Mouse (Mus musculus) spleen, postnatal 0 days (tissue): ENCODE measurements around the gene Rfpl4b. TPM values are rescaled to one million over a fixed set of nuclear protein-coding genes. Genes with fewer than 3 reads are reported as not detected.

Experiments used
- polyA plus RNA-seq: library from polyadenylated mRNA; unstranded; fragments of >200 nt; fragmentation: Nextera tagmentation; extraction: Ambion mirVana; gene quantifications from 2 replicates; pipeline ENCODE4 v1.2.1, GENCODE M21; 2015

The Rfpl4b gene
- polyA plus RNA-seq = not detected in 2 replicates

DNA sequence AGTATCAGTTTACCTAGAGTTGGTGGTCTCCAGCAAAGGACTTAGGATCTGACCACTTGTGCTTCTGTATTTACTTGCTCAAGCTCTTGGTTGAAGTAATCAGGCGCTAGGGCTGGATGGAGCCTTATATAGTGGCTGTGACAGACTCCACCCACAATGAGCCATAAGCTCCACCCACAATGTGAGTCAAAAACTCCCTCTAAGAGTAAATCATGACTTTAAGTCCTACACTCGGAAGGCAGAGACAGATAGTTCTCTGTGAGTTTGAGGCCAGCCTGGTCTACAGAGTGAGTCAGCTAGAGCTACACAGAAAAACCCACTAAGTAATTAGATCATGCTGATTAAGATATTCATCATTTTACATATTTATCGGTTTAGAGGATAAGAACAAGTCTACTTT is at the start of gene Rfpl4b:
Gene Rfpl4b (minus strand): TSS at position 101 of the 400 bp plus-strand sequence.

Other genes with a start within 250 kb of the Rfpl4b start
- gene Lama4, start 143.7 kb upstream of the Rfpl4b start, polyA plus RNA-seq = 6.3 and 8.5 TPM in 2 replicates